In genomic region chr9:121839622-121839965, GRCm38 (mm10) we compare ENCODE assay signal across 7 mouse cellular contexts. TPM values are rescaled to one million over a fixed set of nuclear protein-coding genes. Genes with fewer than 3 reads are reported as not detected.
DNase-seq lines count a peak whose midpoint lies in the region; ATAC-seq lines count a peak whose summit lies in the region.

No protein-coding gene starts in this region.

- no peak for DNase-seq in lung, postnatal 4 days
- no peak for DNase-seq in forebrain, embryonic 14.5 days (ENCODE audit: low spot score)
- no peak for DNase-seq in layer of hippocampus, postnatal 10 days (ENCODE audit: low spot score in 2 of 2)
- DNase-seq in adrenal gland, postnatal 10 days: no peak

- H3K4me3 ChIP-seq in lung, embryonic 16.5 days (ENCODE audit: low read length): peak overlapping the region; percentile 50
- H3K4me3 ChIP-seq in forebrain, embryonic 14.5 days (ENCODE audit: low read depth, low read length): peak overlapping the region; percentile 42
- H3K4me3 ChIP-seq in limb, embryonic 15.5 days: peak overlapping the region; percentile 53
- H3K4me3 ChIP-seq in stomach, embryonic 15.5 days (replicated peaks): peak overlapping the region; percentile 46

- no peaks in the 10 kb centered on the region for H3K36me3 ChIP-seq in lung, embryonic 16.5 days (ENCODE audit: control insufficient read depth, insufficient read depth, low read length)
- no peaks in the 10 kb centered on the region for H3K36me3 ChIP-seq in forebrain, embryonic 14.5 days (ENCODE audit: control insufficient read depth, insufficient read depth, low read length)
- H3K36me3 ChIP-seq in limb, embryonic 15.5 days: no peaks in the 10 kb centered on the region
- no peaks in the 10 kb centered on the region for H3K36me3 ChIP-seq in stomach, embryonic 15.5 days

- no peaks in the 10 kb centered on the region for H3K27me3 ChIP-seq in lung, embryonic 16.5 days (ENCODE audit: control insufficient read depth, insufficient read depth, low read depth, low read length)
- H3K27me3 ChIP-seq in forebrain, embryonic 14.5 days (replicated peaks; ENCODE audit: control insufficient read depth, insufficient read depth, low read length): no peaks in the 10 kb centered on the region
- no peaks in the 10 kb centered on the region for H3K27me3 ChIP-seq in limb, embryonic 15.5 days
- no peaks in the 10 kb centered on the region for H3K27me3 ChIP-seq in stomach, embryonic 15.5 days (replicated peaks)

- peak overlapping the region; percentile 63 for H3K9ac ChIP-seq in lung, embryonic 16.5 days (ENCODE audit: low read length)
- peak overlapping the region; percentile 54 for H3K9ac ChIP-seq in forebrain, embryonic 14.5 days (ENCODE audit: low read length)
- peak overlapping the region; percentile 39 for H3K9ac ChIP-seq in limb, embryonic 15.5 days
- H3K9ac ChIP-seq in stomach, embryonic 15.5 days: 0 out of 2 replicates have a peak overlapping the region, but pooled peaks have one; percentile 25

- H3K4me2 ChIP-seq in lung, embryonic 16.5 days (ENCODE audit: low read depth, low read length): peak overlapping the region; percentile 69
- peak overlapping the region; percentile 60 for H3K4me2 ChIP-seq in forebrain, embryonic 14.5 days (ENCODE audit: low read length)
- peak overlapping the region; percentile 82 for H3K4me2 ChIP-seq in limb, embryonic 15.5 days
- peak overlapping the region; percentile 91 for H3K4me2 ChIP-seq in stomach, embryonic 15.5 days

- peak; percentile 31 for ATAC-seq in lung, embryonic 16.5 days (ENCODE audit: low read depth)
- peak; percentile 52; the same call in 1 of the 2 replicates for ATAC-seq in forebrain, embryonic 14.5 days
- no peak for ATAC-seq in limb, embryonic 15.5 days (ENCODE audit: insufficient number of reproducible peaks, low FRiP score, low TSS enrichment, low read depth)
- peak; percentile 11; the same call in 1 of the 2 replicates for ATAC-seq in stomach, embryonic 15.5 days (ENCODE audit: insufficient read depth, low FRiP score, low read depth)

- H3K9me3 ChIP-seq in lung, embryonic 16.5 days (ENCODE audit: control insufficient read depth, low read length): peaks cover 6% of the 10 kb centered on the region; the same call in 1 of the 2 replicates
- no peaks in the 10 kb centered on the region for H3K9me3 ChIP-seq in forebrain, embryonic 14.5 days (replicated peaks; ENCODE audit: control insufficient read depth, low read length)
- no peaks in the 10 kb centered on the region for H3K9me3 ChIP-seq in limb, embryonic 15.5 days
- no peaks in the 10 kb centered on the region for H3K9me3 ChIP-seq in stomach, embryonic 15.5 days

- peaks cover 9% of the 10 kb centered on the region; the same call in 1 of the 2 replicates for H3K4me1 ChIP-seq in lung, embryonic 16.5 days (replicated peaks; ENCODE audit: control insufficient read depth, insufficient read depth, low read length)
- peaks cover 3% of the 10 kb centered on the region; the same call in 1 of the 2 replicates for H3K4me1 ChIP-seq in forebrain, embryonic 14.5 days (ENCODE audit: control insufficient read depth, insufficient read depth, low read length)
- peaks cover 11% of the 10 kb centered on the region for H3K4me1 ChIP-seq in limb, embryonic 15.5 days
- peaks cover 4% of the 10 kb centered on the region; the same call in 1 of the 2 replicates for H3K4me1 ChIP-seq in stomach, embryonic 15.5 days

- H3K27ac ChIP-seq in lung, embryonic 16.5 days (ENCODE audit: low read length): no peak overlapping the region
- H3K27ac ChIP-seq in forebrain, embryonic 14.5 days (ENCODE audit: low read depth, low read length): no peak overlapping the region
- no peak overlapping the region for H3K27ac ChIP-seq in limb, embryonic 15.5 days
- H3K27ac ChIP-seq in stomach, embryonic 15.5 days: no peak overlapping the region

- whole genome bisulfite sequencing in lung, embryonic 16.5 days: 35% methylated on average over 7 of the region's 7 CpGs
- WGBS in forebrain, embryonic 14.5 days: 37% methylated on average over 7 of the region's 7 CpGs
- 38% methylated on average over 7 of the region's 7 CpGs for WGBS in limb, embryonic 15.5 days
- WGBS in stomach, embryonic 15.5 days: 34% methylated on average over 7 of the region's 7 CpGs

RNA-seq across cellular contexts. Expression of gene Ccdc13, which starts 0.3 kb away (rescaled TPM):
- 2.0 and 2.4 TPM in 2 replicates for polyA plus RNA-seq in lung, embryonic 16.5 days (2015; fragmentation: Nextera tagmentation; extraction: Ambion mirVana)
- 2.7 and 3.0 TPM in 2 replicates for polyA plus RNA-seq in forebrain, embryonic 14.5 days (2014; fragmentation: Nextera tagmentation; extraction: Ambion mirVana)
- polyA plus RNA-seq in limb, embryonic 15.5 days (2015; fragmentation: Nextera tagmentation; extraction: Ambion mirVana): 0.35 and 0.46 TPM in 2 replicates
- polyA plus RNA-seq in stomach, embryonic 15.5 days (2015; fragmentation: Nextera tagmentation; extraction: Ambion mirVana): 0.46 and 0.77 TPM in 2 replicates
- 1 to 10 TPM; 6.6 to 7.7 TPM for total RNA-seq in layer of hippocampus, postnatal 10 days (2021)
- 1 to 10 TPM in 1 of 2 experiments, under 1 TPM in 1; 0.63 to 1.3 TPM for total RNA-seq in adrenal gland, postnatal 10 days (2021)

RNA-seq across cellular contexts. Expression of gene Higd1a, which starts 18.6 kb away (rescaled TPM):
- polyA plus RNA-seq in lung, embryonic 16.5 days (2015; fragmentation: Nextera tagmentation; extraction: Ambion mirVana): 152 and 166 TPM in 2 replicates
- polyA plus RNA-seq in forebrain, embryonic 14.5 days (2014; fragmentation: Nextera tagmentation; extraction: Ambion mirVana): 114 and 151 TPM in 2 replicates
- polyA plus RNA-seq in limb, embryonic 15.5 days (2015; fragmentation: Nextera tagmentation; extraction: Ambion mirVana): 333 and 347 TPM in 2 replicates
- polyA plus RNA-seq in stomach, embryonic 15.5 days (2015; fragmentation: Nextera tagmentation; extraction: Ambion mirVana): 241 and 244 TPM in 2 replicates
- total RNA-seq in layer of hippocampus, postnatal 10 days (2021): 100 to 1,000 TPM in 1 of 2 experiments, 10 to 100 TPM in 1; 99.3 to 103 TPM
- total RNA-seq in adrenal gland, postnatal 10 days (2021): 100 to 1,000 TPM; 111 to 113 TPM

RNA-seq across cellular contexts. Expression of gene Hhatl, which starts 47.3 kb away (rescaled TPM):
- polyA plus RNA-seq in lung, embryonic 16.5 days (2015; fragmentation: Nextera tagmentation; extraction: Ambion mirVana): 1.4 and 2.4 TPM in 2 replicates
- not detected in 2 replicates for polyA plus RNA-seq in forebrain, embryonic 14.5 days (2014; fragmentation: Nextera tagmentation; extraction: Ambion mirVana)
- polyA plus RNA-seq in limb, embryonic 15.5 days (2015; fragmentation: Nextera tagmentation; extraction: Ambion mirVana): 1.4 and 5.5 TPM in 2 replicates
- polyA plus RNA-seq in stomach, embryonic 15.5 days (2015; fragmentation: Nextera tagmentation; extraction: Ambion mirVana): 1.2 and 1.9 TPM in 2 replicates
- total RNA-seq in layer of hippocampus, postnatal 10 days (2021): 1 to 10 TPM; 2.8 to 2.9 TPM
- 10 to 100 TPM in 1 of 2 experiments, 1 to 10 TPM in 1; 4.3 to 17.4 TPM for total RNA-seq in adrenal gland, postnatal 10 days (2021)

RNA-seq across cellular contexts. Expression of gene Ackr2, which starts 58.6 kb away (rescaled TPM):
- 1.6 and 2.9 TPM in 2 replicates for polyA plus RNA-seq in lung, embryonic 16.5 days (2015; fragmentation: Nextera tagmentation; extraction: Ambion mirVana)
- 2.0 and 2.1 TPM in 2 replicates for polyA plus RNA-seq in forebrain, embryonic 14.5 days (2014; fragmentation: Nextera tagmentation; extraction: Ambion mirVana)
- 0.51 and 0.92 TPM in 2 replicates for polyA plus RNA-seq in limb, embryonic 15.5 days (2015; fragmentation: Nextera tagmentation; extraction: Ambion mirVana)
- 0.45 and 0.48 TPM in 2 replicates for polyA plus RNA-seq in stomach, embryonic 15.5 days (2015; fragmentation: Nextera tagmentation; extraction: Ambion mirVana)
- 1 to 10 TPM; 2.4 to 4.1 TPM for total RNA-seq in layer of hippocampus, postnatal 10 days (2021)
- total RNA-seq in adrenal gland, postnatal 10 days (2021): 1 to 10 TPM; 3.0 to 3.4 TPM
